Mouse (Mus musculus) urinary bladder, postnatal 14 days (tissue): ENCODE data around the gene Adgrg5.

Experiments
- DNase-seq: peaks from one replicate; pipeline ENCODE4 v3.0.0; 2021; ENCODE audit warnings: low spot score

The Adgrg5 gene

GRCm38 (mm10) chr8:94923405-94923804 is at the start of gene Adgrg5:
Adgrg5 (plus strand) TSS chr8:94923694.
- DNase-seq, result no peak

GRCm38 (mm10) chr8:94874358-94874757 is 49.1 kb upstream of the Adgrg5 start:
- DNase-seq, result peak; percentile 76

GRCm38 (mm10) chr8:94875096-94875870 is 48.2 kb upstream of the Adgrg5 start:
- DNase-seq, result no peak

GRCm38 (mm10) chr8:94875871-94876150 is 47.7 kb upstream of the Adgrg5 start:
- no peak for DNase-seq

- peak; percentile 91 for DNase-seq
These were observed 47.2 kb upstream of the Adgrg5 start, which contains the start of gene Dok4 for GRCm38 (mm10) chr8:94876197-94876730. Dok4 (minus strand) TSS chr8:94876330.

- DNase-seq, result no peak
These were observed 46.7 kb upstream of the Adgrg5 start for GRCm38 (mm10) chr8:94876820-94877219.

GRCm38 (mm10) chr8:94880742-94881141 is 42.8 kb upstream of the Adgrg5 start:
- DNase-seq, result no peak

GRCm38 (mm10) chr8:94888383-94889036 is 35.0 kb upstream of the Adgrg5 start:
- DNase-seq, result no peak

- DNase-seq, result no peak
These were observed 30.6 kb upstream of the Adgrg5 start for GRCm38 (mm10) chr8:94892917-94893316.

- peak; percentile 60 for DNase-seq
These were observed 24.2 kb upstream of the Adgrg5 start for GRCm38 (mm10) chr8:94899262-94899661.

- DNase-seq, result no peak
These were observed 22.9 kb upstream of the Adgrg5 start for GRCm38 (mm10) chr8:94900617-94901016.

GRCm38 (mm10) chr8:94901031-94901430 is 22.5 kb upstream of the Adgrg5 start:
- DNase-seq, result no peak

GRCm38 (mm10) chr8:94903709-94904108 is 19.8 kb upstream of the Adgrg5 start:
- DNase-seq, result peak; percentile 35

GRCm38 (mm10) chr8:94904450-94905175 is 18.9 kb upstream of the Adgrg5 start:
- peak; percentile 80 for DNase-seq

- DNase-seq, result no peak
These were observed 15.7 kb upstream of the Adgrg5 start for GRCm38 (mm10) chr8:94907591-94908300.

- peak; percentile 83 for DNase-seq
These were observed 14.6 kb upstream of the Adgrg5 start for GRCm38 (mm10) chr8:94908847-94909246.

GRCm38 (mm10) chr8:94913061-94913660 is 10.3 kb upstream of the Adgrg5 start:
- peak; percentile 72 for DNase-seq

GRCm38 (mm10) chr8:94914256-94914655 is 9.2 kb upstream of the Adgrg5 start:
- no peak for DNase-seq

- DNase-seq, result peak; percentile 38
These were observed 8.8 kb upstream of the Adgrg5 start for GRCm38 (mm10) chr8:94914701-94915101.

- DNase-seq, result no peak
These were observed 7.1 kb upstream of the Adgrg5 start for GRCm38 (mm10) chr8:94916311-94916959.

- no peak for DNase-seq
These were observed 6.6 kb upstream of the Adgrg5 start for GRCm38 (mm10) chr8:94916960-94917324.
